In genomic region chr3:127059671-127060070, GRCm38 (mm10) we compare ENCODE assay signal across 18 mouse cellular contexts.
"Had no signal": no experiment of that assay in that cellular context is flagged by ENCODE, and none has a peak within 500 bp of the region (broad histone marks: within the 10 kb centered on the region; RNA-seq: fewer than 3 reads in every experiment).

No protein-coding gene starts in this region.

- H3K4me1 ChIP-seq: midbrain, embryonic 10.5 days; neural tube, embryonic 13.5 days; neural tube, embryonic 15.5 days had no signal

- H3K4me3 ChIP-seq: midbrain, embryonic 10.5 days; myocyte; neural tube, embryonic 13.5 days; neural tube, embryonic 15.5 days had no signal

- H3K36me3 ChIP-seq: midbrain, embryonic 10.5 days; neural tube, embryonic 15.5 days had no signal

- H3K9me3 ChIP-seq: midbrain, embryonic 10.5 days; neural tube, embryonic 13.5 days; neural tube, embryonic 15.5 days had no signal

- H3K27ac ChIP-seq: midbrain, embryonic 10.5 days; neural tube, embryonic 13.5 days; neural tube, embryonic 15.5 days had no signal

- H3K27me3 ChIP-seq: neural tube, embryonic 13.5 days; neural tube, embryonic 15.5 days had no signal

- DNase-seq: lung, adult 18-20 months; lung, embryonic 14.5 days; lung, postnatal 10 days; lung, postnatal 4 days; midbrain, embryonic 14.5 days; retina, postnatal 1 day; right cerebral cortex, adult 18-20 months; right cerebral cortex, postnatal 25 days; right cerebral cortex, postnatal 4 days; spleen, adult 18-20 months; thymus, adult 18-20 months; thymus, postnatal 14 days; thymus, postnatal 36 days had no signal

- ATAC-seq: midbrain, embryonic 16.5 days had no signal

- H3K9ac ChIP-seq: lung, embryonic 14.5 days; neural tube, embryonic 13.5 days; neural tube, embryonic 15.5 days had no signal

- H3K4me2 ChIP-seq: lung, embryonic 14.5 days; neural tube, embryonic 13.5 days; neural tube, embryonic 15.5 days had no signal
